Comparison of ENCODE assay signal across 26 mouse cellular contexts in genomic region chr15:12788536-12788935, GRCm38 (mm10). TPM values are rescaled to one million over a fixed set of nuclear protein-coding genes. Genes with fewer than 3 reads are reported as not detected.
DNase-seq lines count a peak whose midpoint lies in the region; ATAC-seq and TF ChIP-seq lines count a peak whose summit lies in the region.
"Had no signal": no experiment of that assay in that cellular context is flagged by ENCODE, and none has a peak within 500 bp of the region (broad histone marks: within the 10 kb centered on the region; RNA-seq: fewer than 3 reads in every experiment).

No protein-coding gene starts in this region.

- no peak overlapping the region for H3K4me2 ChIP-seq in lung, postnatal 0 days (replicated peaks; ENCODE audit: low read depth, low read length)
- H3K4me2 ChIP-seq: embryonic facial prominence, embryonic 13.5 days; limb, embryonic 15.5 days; midbrain, embryonic 12.5 days had no signal

- H3K9ac ChIP-seq in heart, adult 2 months (ENCODE audit: low read depth, low read length): no peak overlapping the region
- H3K9ac ChIP-seq in lung, postnatal 0 days (replicated peaks; ENCODE audit: low read depth): no peak overlapping the region
- H3K9ac ChIP-seq: embryonic facial prominence, embryonic 13.5 days; limb, embryonic 15.5 days; liver, embryonic 14.5 days; lung, embryonic 14.5 days; midbrain, embryonic 12.5 days had no signal

- no peak overlapping the region for H3K27ac ChIP-seq in heart, adult 2 months
- H3K27ac ChIP-seq in lung, postnatal 0 days (ENCODE audit: low read length): no peak overlapping the region
- no peak overlapping the region for H3K27ac ChIP-seq in cerebellum, adult 2 months (ENCODE audit: insufficient read depth, low read length)
- H3K27ac ChIP-seq: embryonic facial prominence, embryonic 13.5 days; heart, embryonic 13.5 days; hindbrain, postnatal 0 days; limb, embryonic 15.5 days; liver, embryonic 14.5 days had no signal

- intact Hi-C loops in heart, adult 2 months (cut with DNase I): no loop called here
- intact Hi-C loops in heart, postnatal 10 days (cut with DNase I): no loop called here

- no peak for TF ChIP-seq POLR2A in heart, adult 2 months (IDR thresholded peaks at IDR 0.05; ENCODE audit: insufficient read depth, low read depth, low read length)
- TF ChIP-seq POLR2A in cerebellum, adult 2 months (IDR thresholded peaks at IDR 0.05; ENCODE audit: borderline replicate concordance, insufficient read depth, low read length): no peak

- H3K4me1 ChIP-seq in heart, adult 2 months (ENCODE audit: control insufficient read depth, insufficient read depth, low read length): no peaks in the 10 kb centered on the region
- no peaks in the 10 kb centered on the region; the same call in 1 of the 2 replicates for H3K4me1 ChIP-seq in lung, postnatal 0 days (ENCODE audit: insufficient read depth, low read depth, low read length)
- H3K4me1 ChIP-seq in cerebellum, adult 2 months (ENCODE audit: control insufficient read depth, insufficient read depth, low read length): no peaks in the 10 kb centered on the region

- TF ChIP-seq CTCF in heart, adult 2 months (IDR thresholded peaks at IDR 0.05): peak; percentile 23; the same call in 1 of the 2 replicates
- peak; percentile 16; the same call in 1 of the 2 replicates for TF ChIP-seq CTCF in lung, postnatal 0 days (IDR thresholded peaks at IDR 0.05)
- peak; percentile 5 for TF ChIP-seq CTCF in Patski (IDR thresholded peaks at IDR 0.05)
- no peak for TF ChIP-seq CTCF in cerebellum, adult 2 months (IDR thresholded peaks at IDR 0.05; ENCODE audit: borderline replicate concordance, insufficient read depth, low read depth, low read length)

- POLR2A ChIA-PET in Patski (lab: Charles Lee): no interaction called here

- no peaks in the 10 kb centered on the region for H3K9me3 ChIP-seq in lung, postnatal 0 days (ENCODE audit: low read length)
- H3K9me3 ChIP-seq: embryonic facial prominence, embryonic 13.5 days; hindbrain, embryonic 10.5 days; limb, embryonic 10.5 days; limb, embryonic 15.5 days; midbrain, embryonic 12.5 days had no signal

- CTCF ChIA-PET in Patski (lab: Charles Lee): no interaction called here

- TF ChIP-seq EP300 in heart, adult 2 months (IDR thresholded peaks at IDR 0.05; ENCODE audit: insufficient read depth, low read depth, low read length): no peak
- no peak for TF ChIP-seq EP300 in lung, postnatal 0 days (IDR thresholded peaks at IDR 0.05)

- DNase-seq in heart, adult 2 months: no peak
- no peak for DNase-seq in heart, postnatal 10 days
- no peak for DNase-seq in lung, postnatal 0 days (ENCODE audit: low spot score)
- DNase-seq in lung, adult 18-20 months: no peak
- peak; percentile 51 for DNase-seq in A20 (ENCODE audit: low read depth, low spot score)
- no peak for DNase-seq in Patski (ENCODE audit: low read depth, low spot score)
- no peak for DNase-seq in cerebellum, adult 2 months
- DNase-seq in adipocyte (ENCODE audit: low spot score): no peak
- DNase-seq: adrenal gland, postnatal 14 days; cerebellum, adult 11 months; cerebellum, postnatal 10 days; heart, postnatal 14 days; kidney, postnatal 25 days; lung, embryonic 14.5 days; right cerebral cortex, adult 18-20 months; thymus, adult 2 months; thymus, postnatal 36 days had no signal

- no peak for ATAC-seq in lung, postnatal 0 days
- no peak for ATAC-seq in Patski
- ATAC-seq: forebrain, embryonic 16.5 days; hindbrain, postnatal 0 days had no signal

- H3K79me2 ChIP-seq in heart, adult 2 months (replicated peaks; ENCODE audit: control insufficient read depth, insufficient read depth, low read length): no peaks in the 10 kb centered on the region

- H3K4me3 ChIP-seq in heart, adult 2 months: no peak overlapping the region
- H3K4me3 ChIP-seq in lung, postnatal 0 days (ENCODE audit: low read depth, low read length): no peak overlapping the region
- H3K4me3 ChIP-seq in cerebellum, adult 2 months (replicated peaks; ENCODE audit: insufficient read depth, low read depth, low read length): no peak overlapping the region
- H3K4me3 ChIP-seq: embryonic facial prominence, embryonic 13.5 days; heart, embryonic 13.5 days; hindbrain, embryonic 10.5 days; limb, embryonic 10.5 days; limb, embryonic 15.5 days; midbrain, embryonic 12.5 days had no signal

- WGBS in heart, adult 2 months: 81% methylated on average over 5 of the region's 5 CpGs
- 68% methylated on average over 5 of the region's 5 CpGs for WGBS in lung, postnatal 0 days
- 78% methylated on average over 5 of the region's 5 CpGs for whole genome bisulfite sequencing in cerebellum, adult 2 months

- in situ Hi-C loops in Patski (cut with MboI; ENCODE audit: low pct_unique_long_range_greater_than_20kb): no loop called here

- H3K27me3 ChIP-seq in heart, adult 2 months (ENCODE audit: control insufficient read depth, insufficient read depth, low read length): no peaks in the 10 kb centered on the region
- no peaks in the 10 kb centered on the region for H3K27me3 ChIP-seq in lung, postnatal 0 days (replicated peaks; ENCODE audit: insufficient read depth, low read length)
- H3K27me3 ChIP-seq in Patski: peaks cover 21% of the 10 kb centered on the region
- H3K27me3 ChIP-seq in cerebellum, adult 2 months (ENCODE audit: control insufficient read depth, insufficient read depth, low read length): no peaks in the 10 kb centered on the region
- H3K27me3 ChIP-seq: embryonic facial prominence, embryonic 13.5 days; heart, embryonic 13.5 days; limb, embryonic 15.5 days; midbrain, embryonic 12.5 days had no signal

- no peaks in the 10 kb centered on the region for H3K36me3 ChIP-seq in heart, adult 2 months (ENCODE audit: control insufficient read depth, insufficient read depth, low read length)
- no peaks in the 10 kb centered on the region for H3K36me3 ChIP-seq in lung, postnatal 0 days (ENCODE audit: insufficient read depth, low read length)
- H3K36me3 ChIP-seq: embryonic facial prominence, embryonic 13.5 days; heart, embryonic 13.5 days; hindbrain, embryonic 10.5 days; limb, embryonic 10.5 days; limb, embryonic 15.5 days; midbrain, embryonic 12.5 days had no signal

RNA-seq across cellular contexts. Expression of gene 6030458C11Rik, which starts 35.9 kb away (rescaled TPM):
- 10 to 100 TPM; 13.2 to 14.1 TPM for total RNA-seq in heart, adult 2 months (2021)
- 7.3 and 11.5 TPM in 2 replicates for polyA plus RNA-seq in heart, adult 2 months (2012; rRNA removed)
- 10 to 100 TPM; 14.7 to 16.6 TPM for total RNA-seq in heart, postnatal 10 days (2021)
- polyA plus RNA-seq in lung, postnatal 0 days (2015; fragmentation: Nextera tagmentation; extraction: Ambion mirVana): 17.4 and 17.7 TPM in 2 replicates
- polyA plus RNA-seq in Patski (2021): 16.2 TPM
- 21.3 and 21.4 TPM in 2 replicates for polyA plus RNA-seq in cerebellum, adult 2 months (2012; rRNA removed)

RNA-seq across cellular contexts. Expression of gene Drosha, which starts 36.1 kb away (rescaled TPM):
- total RNA-seq in heart, adult 2 months (2021): 10 to 100 TPM; 37.8 to 43.1 TPM
- 13.4 and 14.9 TPM in 2 replicates for polyA plus RNA-seq in heart, adult 2 months (2012; rRNA removed)
- 10 to 100 TPM; 31.2 to 33.5 TPM for total RNA-seq in heart, postnatal 10 days (2021)
- 9.7 and 10.3 TPM in 2 replicates for polyA plus RNA-seq in lung, postnatal 0 days (2015; fragmentation: Nextera tagmentation; extraction: Ambion mirVana)
- 47.3 TPM for polyA plus RNA-seq in Patski (2021)
- polyA plus RNA-seq in cerebellum, adult 2 months (2012; rRNA removed): 48.1 and 50.3 TPM in 2 replicates

RNA-seq across cellular contexts. Expression of gene Pdzd2, which starts 48.8 kb away (rescaled TPM):
- total RNA-seq in heart, adult 2 months (2021): 10 to 100 TPM; 78.9 to 83.9 TPM
- polyA plus RNA-seq in heart, adult 2 months (2012; rRNA removed): 15.0 and 25.0 TPM in 2 replicates
- 100 to 1,000 TPM; 186 to 218 TPM for total RNA-seq in heart, postnatal 10 days (2021)
- polyA plus RNA-seq in lung, postnatal 0 days (2015; fragmentation: Nextera tagmentation; extraction: Ambion mirVana): 114 and 116 TPM in 2 replicates
- 0.10 TPM for polyA plus RNA-seq in Patski (2021)
- 5.3 and 6.3 TPM in 2 replicates for polyA plus RNA-seq in cerebellum, adult 2 months (2012; rRNA removed)
